Mouse (Mus musculus) bone marrow, adult 2 months (tissue): ENCODE measurements around the gene Scaf4.

Experiments
- CTCF ChIP-seq: fragments of 200-500 bp; IDR thresholded peaks from 2 replicates; pipeline ENCODE4 v1.5.1; 2011; ENCODE audit warnings: low read length, control low read depth; ENCODE audit not compliant: control insufficient read depth, insufficient read depth
- POLR2A ChIP-seq: fragments of 200-500 bp; IDR thresholded peaks from 2 replicates; pipeline ENCODE4 v1.6.1; 2011; ENCODE audit warnings: low read depth, mild to moderate bottlenecking, control low read depth, low read length, borderline replicate concordance; ENCODE audit not compliant: control insufficient read depth

- TF ChIP-seq CTCF, result no peak
- no peak for TF ChIP-seq POLR2A
These were observed 66.9 kb downstream of the Scaf4 start for GRCm38 (mm10) chr16:90217356-90217755.
